Mouse (Mus musculus) kidney, embryonic 14.5 days (tissue): ENCODE measurements around the gene Epb41l3. TPM values are rescaled to one million over a fixed set of nuclear protein-coding genes. Genes with fewer than 3 reads are reported as not detected.

ENCODE experiments used
- ATAC-seq: fragments of 200-750 bp; cut with Nextera tagmentation; 2 replicates; pipeline ENCODE4 v1.8.0; 2017; ENCODE audit warnings: moderate number of reproducible peaks, mild to moderate bottlenecking, moderate TSS enrichment, moderate library complexity; ENCODE audit not compliant: low FRiP score, low TSS enrichment
- H3K27ac ChIP-seq: fragments of 300-500 bp; sonication (generic); 2 replicates; pipeline ENCODE4 v1.5.1; 2014; ENCODE audit warnings: low read depth, mild to moderate bottlenecking, low read length, moderate library complexity, mixed read lengths
- H3K27me3 ChIP-seq: fragments of 300-500 bp; sonication (generic); 2 replicates; pipeline ENCODE4 v1.6.1; 2014; ENCODE audit warnings: mild to moderate bottlenecking, low read length; ENCODE audit not compliant: control insufficient read depth, insufficient read depth
- H3K36me3 ChIP-seq: fragments of 300-500 bp; sonication (generic); 2 replicates; pipeline ENCODE4 v1.6.1; 2014; ENCODE audit warnings: low read length, mixed read lengths; ENCODE audit not compliant: control insufficient read depth, insufficient read depth
- H3K4me1 ChIP-seq: fragments of 300-500 bp; sonication (generic); 2 replicates; pipeline ENCODE4 v1.6.1; 2014; ENCODE audit warnings: low read length, mixed read lengths; ENCODE audit not compliant: control insufficient read depth, insufficient read depth
- H3K4me2 ChIP-seq: fragments of 300-500 bp; sonication (generic); replicated peaks from 2 replicates; pipeline ENCODE4 v1.6.1; 2014; ENCODE audit warnings: low read depth, mild to moderate bottlenecking, low read length
- H3K4me3 ChIP-seq: fragments of 300-500 bp; sonication (generic); 2 replicates; pipeline ENCODE4 v1.5.1; 2014; ENCODE audit warnings: mild to moderate bottlenecking, low read length
- H3K9ac ChIP-seq: fragments of 300-500 bp; sonication (generic); 2 replicates; pipeline ENCODE4 v1.6.1; 2014; ENCODE audit warnings: low read depth, mild to moderate bottlenecking, low read length, moderate library complexity
- H3K9me3 ChIP-seq: fragments of 300-500 bp; sonication (generic); 2 replicates; pipeline ENCODE4 v1.6.1; 2016; ENCODE audit warnings: low read length; ENCODE audit not compliant: control insufficient read depth
- WGBS: fragments of 180-500 bp; shearing (Covaris S2); extraction: QIAGEN DNeasy Blood & Tissue Kit; methylation state at CpG from one replicate; pipeline ENCODE4 v1.1.7; 2014; 5-methylcytosine and 5-hydroxymethylcytosine counted together
- polyA plus RNA-seq: library from polyadenylated mRNA; unstranded; fragments of >200 nt; fragmentation: Nextera tagmentation; extraction: Ambion mirVana; gene quantifications from 2 replicates; pipeline ENCODE4 v1.2.1, GENCODE M21; 2014

Gene Epb41l3
- polyA plus RNA-seq, 1 experiment from 2014 or later = 29.7 TPM

DNA sequence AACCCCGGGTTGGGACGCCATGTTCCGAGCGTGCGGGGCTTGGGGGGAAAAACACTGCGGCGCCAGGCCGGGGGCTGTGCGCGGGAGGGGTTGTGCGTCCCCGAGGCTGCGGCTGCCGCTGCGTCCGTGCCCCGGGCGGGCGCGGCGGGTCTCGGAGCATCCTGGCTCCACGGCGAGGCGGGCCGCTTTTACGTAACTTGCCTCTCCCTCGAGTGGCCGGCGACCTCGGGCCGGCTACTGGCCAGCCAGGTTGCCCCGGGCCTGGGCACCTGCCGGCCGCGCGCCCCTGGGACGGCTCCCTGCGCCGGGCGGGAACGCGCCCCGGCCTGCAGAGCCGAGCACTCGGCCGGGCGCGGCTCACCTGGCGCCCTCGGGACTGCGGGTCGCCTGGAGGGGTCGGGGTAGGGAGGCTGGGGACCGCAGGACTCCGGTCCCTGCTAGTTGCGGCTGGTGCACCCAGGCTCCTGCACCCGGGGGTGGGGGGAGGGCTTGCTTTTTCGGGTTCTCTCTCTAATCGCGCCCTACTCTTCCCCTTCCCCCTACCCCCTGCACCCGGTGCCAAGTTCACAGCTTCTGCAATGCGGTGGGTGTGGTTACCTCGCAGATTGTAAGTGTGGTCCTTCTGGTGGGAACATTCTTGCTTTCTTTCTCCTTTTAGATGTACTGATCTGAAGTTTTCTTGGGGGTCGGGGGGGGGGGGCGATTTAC lies 81.8 kb downstream of the Epb41l3 start:
- ATAC-seq = peak; percentile 75
- peak overlapping the region; percentile 89 for H3K9ac ChIP-seq
- no peaks in the 10 kb centered on the region for H3K36me3 ChIP-seq
- H3K4me1 ChIP-seq = no peaks in the 10 kb centered on the region
- H3K4me2 ChIP-seq = peak overlapping the region; percentile 97
- H3K4me3 ChIP-seq = peak overlapping the region; percentile 83
- 0% methylated on average over 52 of the region's 66 CpGs for WGBS
- H3K9me3 ChIP-seq = no peaks in the 10 kb centered on the region
- no peak overlapping the region for H3K27ac ChIP-seq
- no peaks in the 10 kb centered on the region for H3K27me3 ChIP-seq

DNA sequence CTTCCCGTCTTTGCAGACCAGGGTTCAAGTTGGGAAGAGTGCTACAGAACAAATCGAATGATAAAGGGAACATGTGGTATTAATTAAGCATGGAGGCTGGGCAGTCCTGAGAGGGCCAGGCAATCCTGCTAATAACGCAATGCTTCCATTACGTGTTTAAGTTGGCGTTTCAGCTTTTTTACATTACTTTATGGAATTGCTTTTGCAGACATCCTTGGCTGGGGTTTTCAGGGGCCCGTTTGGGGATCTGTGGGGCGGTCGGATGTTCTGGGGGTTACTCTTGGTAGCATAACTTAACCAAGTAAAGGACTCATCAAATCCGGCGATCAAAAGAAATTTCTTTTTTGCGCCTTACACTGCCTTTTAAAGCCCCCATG lies 82.3 kb downstream of the Epb41l3 start:
- H3K4me1 ChIP-seq = no peaks in the 10 kb centered on the region
- no peak overlapping the region for H3K27ac ChIP-seq
- peak overlapping the region; percentile 97 for H3K4me2 ChIP-seq
- no peaks in the 10 kb centered on the region for H3K9me3 ChIP-seq
- 5% methylated on average over 11 of the region's 11 CpGs for WGBS
- H3K4me3 ChIP-seq = peak overlapping the region; percentile 83
- peak; percentile 5; the same call in 1 of the 2 replicates for ATAC-seq
- H3K36me3 ChIP-seq = no peaks in the 10 kb centered on the region
- H3K9ac ChIP-seq = peak overlapping the region; percentile 89
- H3K27me3 ChIP-seq = no peaks in the 10 kb centered on the region

DNA sequence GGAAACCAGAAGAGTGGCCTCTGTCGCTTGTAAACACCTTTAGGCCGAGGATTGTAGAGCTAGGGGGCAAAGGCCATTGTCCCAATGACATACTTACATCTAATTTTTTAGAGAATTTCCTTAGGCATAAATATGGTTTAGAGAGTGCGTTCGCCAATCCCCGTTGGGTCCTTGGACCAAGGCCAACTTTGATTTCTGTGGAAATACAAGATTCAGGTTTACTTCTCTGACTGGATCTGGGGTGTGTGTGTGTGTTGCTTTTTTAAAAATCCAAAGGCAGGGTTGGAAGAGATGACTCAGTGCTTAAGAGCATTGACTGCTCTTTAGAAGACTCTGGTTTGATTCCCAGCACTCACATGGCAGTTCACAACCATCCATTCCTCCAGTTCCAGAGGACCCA lies 83.2 kb downstream of the Epb41l3 start:
- no peaks in the 10 kb centered on the region for H3K27me3 ChIP-seq
- H3K36me3 ChIP-seq = no peaks in the 10 kb centered on the region
- H3K27ac ChIP-seq = no peak overlapping the region
- ATAC-seq = no peak
- no peaks in the 10 kb centered on the region for H3K9me3 ChIP-seq
- no peaks in the 10 kb centered on the region for H3K4me1 ChIP-seq
- H3K9ac ChIP-seq = no peak overlapping the region
- no peak overlapping the region for H3K4me2 ChIP-seq
- WGBS = 66% methylated on average over 5 of the region's 5 CpGs
- no peak overlapping the region for H3K4me3 ChIP-seq

DNA sequence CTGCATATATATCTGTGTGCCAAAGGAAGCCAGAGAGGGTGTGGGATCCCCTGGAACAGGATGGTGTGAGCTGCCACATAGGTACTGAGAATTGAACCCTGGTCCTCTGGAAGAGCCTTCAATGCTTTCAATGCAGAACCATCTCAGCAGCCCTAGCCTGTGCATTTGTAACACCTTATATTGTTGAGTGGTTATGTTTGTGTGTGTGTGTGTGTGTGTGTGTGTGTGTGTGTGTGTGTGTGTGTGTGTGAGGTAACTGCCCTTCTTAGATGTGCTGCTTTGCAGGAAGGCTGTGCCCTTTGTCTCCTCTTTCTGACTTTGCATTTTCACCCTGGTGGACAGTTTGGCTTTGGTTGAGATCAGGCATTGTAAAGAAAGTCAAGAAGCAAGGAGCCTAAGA lies 87.2 kb downstream of the Epb41l3 start:
- Histone ChIP-seq H3K9ac (no peak overlapping the region), H3K27ac (no peak overlapping the region), H3K4me1 (no peaks in the 10 kb centered on the region), H3K4me2 (no peak overlapping the region), H3K27me3 (no peaks in the 10 kb centered on the region), H3K4me3 (no peak overlapping the region), H3K36me3 (no peaks in the 10 kb centered on the region), H3K9me3 (no peaks in the 10 kb centered on the region)
- no peak for ATAC-seq

DNA sequence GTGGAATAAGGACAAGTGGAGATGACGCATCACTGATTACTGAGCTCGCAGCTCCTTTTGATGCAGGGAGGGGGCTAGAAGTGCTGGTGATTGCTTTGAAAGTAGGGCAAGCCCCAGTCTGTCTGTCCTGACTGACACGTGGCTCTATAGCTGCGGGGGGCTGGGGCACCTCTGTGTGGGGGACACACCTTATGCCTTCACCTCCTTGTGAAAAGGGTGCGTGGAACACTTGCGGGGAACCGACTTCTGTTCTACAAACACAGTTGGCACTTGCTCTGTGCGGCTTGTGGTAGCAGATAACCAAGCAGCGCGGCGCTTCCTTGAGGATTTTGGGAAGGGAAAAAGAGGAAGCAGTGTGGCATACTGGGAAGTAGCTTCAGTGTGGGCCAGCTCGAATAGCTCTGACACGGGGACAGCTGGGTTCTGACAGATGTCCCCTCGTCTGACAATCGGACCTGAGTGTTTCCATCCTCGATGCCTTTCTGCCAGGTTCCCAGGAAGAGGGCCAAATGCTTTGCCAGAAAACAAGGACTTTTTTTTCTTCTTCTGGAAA lies 101.5 kb downstream of the Epb41l3 start:
- no peak for ATAC-seq

DNA sequence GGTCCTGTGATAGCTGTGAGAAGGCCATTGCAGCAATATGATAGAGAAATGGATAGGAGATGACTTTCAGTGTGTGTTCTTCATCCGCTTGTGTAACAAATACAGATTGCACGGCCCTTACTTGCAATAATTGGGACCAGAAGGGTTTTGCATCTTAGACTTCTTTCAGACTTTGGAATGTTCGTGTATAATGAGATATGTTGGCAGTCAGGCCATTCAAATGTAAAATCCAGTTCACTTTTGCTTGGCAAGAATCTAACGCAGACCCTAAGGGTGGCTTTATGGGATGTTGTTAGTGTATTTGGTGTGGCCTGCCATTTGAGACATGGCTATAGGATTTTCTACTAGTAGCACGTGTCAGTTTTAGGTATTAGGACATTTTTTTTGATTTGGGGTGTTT lies 102.5 kb downstream of the Epb41l3 start:
- Histone ChIP-seq H3K4me3 (no peak overlapping the region), H3K4me1 (peaks cover 5% of the 10 kb centered on the region; the same call in 1 of the 2 replicates), H3K4me2 (no peak overlapping the region), H3K9ac (no peak overlapping the region), H3K9me3 (no peaks in the 10 kb centered on the region), H3K36me3 (no peaks in the 10 kb centered on the region), H3K27me3 (no peaks in the 10 kb centered on the region), H3K27ac (no peak overlapping the region)
- WGBS = 87% methylated on average over 5 of the region's 5 CpGs
- ATAC-seq = no peak

More for the DNA sequence above, 101.5 kb downstream of the Epb41l3 start:
- Histone ChIP-seq H3K4me2 (no peak overlapping the region), H3K27ac (no peak overlapping the region), H3K4me1 (peaks cover 5% of the 10 kb centered on the region; the same call in 1 of the 2 replicates), H3K4me3 (no peak overlapping the region), H3K9me3 (no peaks in the 10 kb centered on the region), H3K27me3 (no peaks in the 10 kb centered on the region), H3K9ac (no peak overlapping the region), H3K36me3 (no peaks in the 10 kb centered on the region)
- 48% methylated on average over 16 of the region's 16 CpGs for WGBS

DNA sequence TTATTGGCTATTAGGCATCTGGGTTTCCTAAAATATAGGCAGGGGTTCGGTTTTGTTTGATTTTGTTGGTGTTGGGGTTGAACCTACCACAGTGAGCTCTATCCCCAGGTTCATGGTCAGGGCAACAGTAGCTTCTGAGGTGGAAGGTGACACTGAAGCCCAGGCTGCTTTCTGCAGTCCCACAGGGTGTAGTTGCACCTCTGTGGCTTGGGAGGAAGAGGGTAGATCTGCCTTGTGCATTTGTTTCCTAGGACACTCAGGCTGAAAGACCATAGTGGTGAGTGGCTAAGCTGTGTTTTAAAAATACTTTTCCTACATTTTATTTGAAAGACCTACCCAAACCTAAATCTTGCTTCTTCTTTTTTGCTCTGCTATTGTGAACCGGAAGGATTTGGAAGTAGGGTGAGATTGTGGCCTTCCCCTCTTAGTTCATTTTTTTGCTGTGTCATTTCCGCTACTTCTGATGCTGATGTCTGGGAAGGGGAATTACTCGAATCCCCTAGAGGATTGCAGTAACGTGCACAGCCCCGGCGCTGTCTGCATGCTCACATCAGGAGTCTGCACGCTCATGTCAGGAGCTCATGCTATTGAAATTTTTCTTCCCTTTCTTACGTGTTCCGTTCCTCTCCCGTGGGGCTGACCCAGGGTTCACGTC lies 105.5 kb downstream of the Epb41l3 start:
- peak; percentile 72; the same call in 1 of the 2 replicates for ATAC-seq
- Histone ChIP-seq H3K9ac (no peak overlapping the region), H3K4me1 (peaks cover 5% of the 10 kb centered on the region; the same call in 1 of the 2 replicates), H3K4me3 (no peak overlapping the region), H3K27me3 (no peaks in the 10 kb centered on the region), H3K36me3 (no peaks in the 10 kb centered on the region), H3K27ac (no peak overlapping the region; the same call in 1 of the 2 replicates), H3K9me3 (no peaks in the 10 kb centered on the region), H3K4me2 (peak overlapping the region; percentile 30)
- WGBS = 19% methylated on average over 12 of the region's 12 CpGs

DNA sequence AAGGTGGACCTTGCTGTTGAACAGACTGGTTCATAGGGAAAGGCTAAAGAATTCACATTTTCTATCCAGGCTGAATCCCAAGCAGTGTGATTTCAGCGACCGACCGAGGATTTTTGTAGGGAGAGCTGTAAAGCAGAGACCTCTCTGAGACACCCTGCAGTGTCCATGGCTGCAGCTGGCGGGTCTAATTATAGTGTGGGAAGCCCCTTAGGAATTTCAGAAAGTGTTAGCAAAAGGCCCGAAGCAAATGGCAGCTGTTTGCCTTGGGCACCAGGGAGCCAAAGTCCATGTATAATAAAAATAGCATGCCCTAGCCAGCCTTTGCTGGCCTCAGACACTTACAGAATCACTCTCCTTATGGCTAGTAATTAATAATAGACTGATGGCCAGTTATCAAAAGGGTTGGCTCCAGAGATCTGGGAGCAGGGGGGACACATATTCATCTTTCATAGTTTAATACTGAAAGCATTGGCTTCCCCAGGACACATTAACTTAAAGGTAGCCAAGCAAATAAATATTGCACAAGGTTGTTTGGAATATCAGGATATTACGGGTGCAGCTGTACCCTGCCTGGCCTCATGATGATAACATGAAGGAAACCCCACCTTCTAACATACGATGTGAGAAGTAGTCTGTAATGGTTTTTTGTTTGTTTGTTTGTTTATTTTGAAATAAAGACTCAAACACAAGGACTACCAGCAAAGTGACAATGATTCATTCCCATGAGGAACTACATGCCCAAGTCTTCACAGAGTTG lies 106.3 kb downstream of the Epb41l3 start:
- peaks cover 5% of the 10 kb centered on the region; the same call in 1 of the 2 replicates for H3K4me1 ChIP-seq
- 28% methylated on average over 7 of the region's 7 CpGs for WGBS
- no peaks in the 10 kb centered on the region for H3K9me3 ChIP-seq
- peak overlapping the region; percentile 30 for H3K4me2 ChIP-seq
- H3K4me3 ChIP-seq = no peak overlapping the region
- no peaks in the 10 kb centered on the region for H3K27me3 ChIP-seq
- no peaks in the 10 kb centered on the region for H3K36me3 ChIP-seq
- H3K9ac ChIP-seq = no peak overlapping the region
- H3K27ac ChIP-seq = no peak overlapping the region; the same call in 1 of the 2 replicates
- ATAC-seq = peak; percentile 24; the same call in 1 of the 2 replicates
